Mouse (Mus musculus) forebrain, embryonic 15.5 days (tissue): ENCODE results near the gene Alg5. TPM values are rescaled to one million over a fixed set of nuclear protein-coding genes. Genes with fewer than 3 reads are reported as not detected.

Source experiments
- polyA plus RNA-seq: library from polyadenylated mRNA; unstranded; fragments of >200 nt; fragmentation: Nextera tagmentation; extraction: Ambion mirVana; gene quantifications from 2 replicates; pipeline ENCODE4 v1.2.1, GENCODE M21; 2015

The Alg5 gene
- polyA plus RNA-seq, 1 experiment from 2014 or later, result 51.6 TPM

Other genes with a start within 250 kb of the Alg5 start
- 102 and 105 TPM in 2 replicates for gene Supt20, start 42.7 kb upstream of the Alg5 start, polyA plus RNA-seq
- gene Gm21958, start 21.2 kb upstream of the Alg5 start, polyA plus RNA-seq, result 0.51 and 0.56 TPM in 2 replicates
- gene Exosc8, start 146 bp upstream of the Alg5 start, polyA plus RNA-seq, result 91.2 and 93.1 TPM in 2 replicates
- gene Smad9, start 20.0 kb downstream of the Alg5 start, polyA plus RNA-seq, result 0.17 and 0.25 TPM in 2 replicates
- 39.0 and 45.7 TPM in 2 replicates for gene Rfxap, start 72.3 kb downstream of the Alg5 start, polyA plus RNA-seq
- gene Sertm1, start 180.3 kb downstream of the Alg5 start, polyA plus RNA-seq, result 1.1 and 1.3 TPM in 2 replicates